Mouse (Mus musculus): ENCODE data around the gene Adamts12. TPM values are rescaled to one million over a fixed set of nuclear protein-coding genes. Genes with fewer than 3 reads are reported as not detected.

The Adamts12 gene
- polyA plus RNA-seq, 1 experiment from 2014 or later: 5.1 TPM

GRCm38 (mm10) chr15:11396421-11396820, 331.8 kb downstream of the Adamts12 start:
- Histone ChIP-seq H3K36me3 (peaks cover 49% of the 10 kb centered on the region), H3K27ac (replicated peaks) (no peak overlapping the region), H3K9ac (replicated peaks) (no peak overlapping the region), H3K4me1 (peaks cover 11% of the 10 kb centered on the region), H3K9me3 (no peaks in the 10 kb centered on the region), H3K4me3 (no peak overlapping the region), H3K27me3 (peaks cover 6% of the 10 kb centered on the region; the same call in 1 of the 2 replicates), H3K4me2 (replicated peaks) (no peak overlapping the region)
- no peak for ATAC-seq (ENCODE audit: low FRiP score, low read depth)
- WGBS: 95% methylated on average over 6 of the region's 6 CpGs

Other genes with a start within 250 kb of the Adamts12 start
- gene C1qtnf3, start 112.5 kb upstream of the Adamts12 start, polyA plus RNA-seq (2016; fragmentation: Nextera tagmentation; extraction: Ambion mirVana): 2.0 and 3.3 TPM in 2 replicates
- gene Amacr, start 83.0 kb upstream of the Adamts12 start, polyA plus RNA-seq (2016; fragmentation: Nextera tagmentation; extraction: Ambion mirVana): 8.5 and 9.8 TPM in 2 replicates
- 0.08 and 0.20 TPM in 2 replicates for gene Slc45a2, start 64.1 kb upstream of the Adamts12 start, polyA plus RNA-seq (2016; fragmentation: Nextera tagmentation; extraction: Ambion mirVana)
- 1.6 and 2.5 TPM in 2 replicates for gene Rxfp3, start 26.8 kb upstream of the Adamts12 start, polyA plus RNA-seq (2016; fragmentation: Nextera tagmentation; extraction: Ambion mirVana)